Mouse (Mus musculus) MEL (cell line): ENCODE data around the gene Dgat2. TPM values are rescaled to one million over a fixed set of nuclear protein-coding genes. Genes with fewer than 3 reads are reported as not detected.

ENCODE experiments used
- DNase-seq: peaks from one replicate; pipeline ENCODE4 v3.0.0; 2011; ENCODE audit warnings: low read depth, low spot score
- H3K27ac ChIP-seq: 2 replicates; pipeline ENCODE4 v1.5.1; 2012; ENCODE audit warnings: low read depth, mild to moderate bottlenecking, control low read depth, low read length, moderate library complexity; ENCODE audit not compliant: control insufficient read depth
- H3K27me3 ChIP-seq, 2 experiments: fragments of 150-350 bp in 1 of 2; sonication (generic) in 1 of 2; 2 replicates each; pipeline ENCODE4 v1.6.1; 2012; ENCODE audit warnings: low read length in 2 of 2, mild to moderate bottlenecking in 2 of 2, improper control_type of control experiment in 1 of 2, moderate library complexity in 1 of 2; ENCODE audit not compliant: insufficient read depth in 2 of 2, control insufficient read depth in 1 of 2
- H3K36me3 ChIP-seq, 2 experiments: 2 replicates each; pipeline ENCODE4 v1.6.1; 2012 to 2014; ENCODE audit warnings: low read length in 2 of 2, improper control_type of control experiment in 1 of 2, inconsistent platforms in 1 of 2, mild to moderate bottlenecking in 1 of 2; ENCODE audit not compliant: insufficient read depth in 2 of 2, control insufficient read depth in 1 of 2
- H3K4me1 ChIP-seq, 2 experiments: fragments of 150-350 bp in 1 of 2; sonication (generic) in 1 of 2; 2 replicates each; pipeline ENCODE4 v1.6.1; 2012; ENCODE audit warnings: low read length in 2 of 2, improper control_type of control experiment in 1 of 2, mild to moderate bottlenecking in 1 of 2; ENCODE audit not compliant: insufficient read depth in 2 of 2, control insufficient read depth in 1 of 2
- H3K4me3 ChIP-seq, 2 experiments: fragments of 150-350 bp in 1 of 2; sonication (generic) in 1 of 2; 2 replicates each; pipeline ENCODE4 v1.5.1; 2012; ENCODE audit warnings: low read depth in 2 of 2, low read length in 2 of 2, mild to moderate bottlenecking in 2 of 2, moderate library complexity in 2 of 2, control low read depth in 1 of 2, improper control_type of control experiment in 1 of 2; ENCODE audit not compliant: control insufficient read depth in 1 of 2, insufficient read depth in 1 of 2
- H3K79me2 ChIP-seq: 2 replicates; pipeline ENCODE4 v1.6.1; 2012; ENCODE audit warnings: mild to moderate bottlenecking, low read length, moderate library complexity; ENCODE audit not compliant: control insufficient read depth, poor library complexity, insufficient read depth
- H3K9ac ChIP-seq: 2 replicates; pipeline ENCODE4 v1.6.1; 2012; ENCODE audit warnings: low read depth, mild to moderate bottlenecking, control low read depth, low read length, moderate library complexity; ENCODE audit not compliant: control insufficient read depth, poor library complexity, severe bottlenecking
- H3K9me3 ChIP-seq: fragments of 150-350 bp; sonication (generic); replicated peaks from 2 replicates; pipeline ENCODE4 v1.6.1; 2012; ENCODE audit warnings: mild to moderate bottlenecking, low read length, improper control_type of control experiment, moderate library complexity; ENCODE audit not compliant: insufficient read depth
- BHLHE40 ChIP-seq: IDR thresholded peaks from 2 replicates; pipeline ENCODE4 v1.6.1; 2012; ENCODE audit warnings: low read depth, mild to moderate bottlenecking, inconsistent platforms, low read length, improper control_type of control experiment, borderline replicate concordance
- CHD2 ChIP-seq: IDR thresholded peaks from 2 replicates; pipeline ENCODE4 v1.6.1; 2011; ENCODE audit warnings: low read length, improper control_type of control experiment
- E2F4 ChIP-seq: IDR thresholded peaks from 2 replicates; pipeline ENCODE4 v1.6.1; 2011; ENCODE audit warnings: low read depth, low read length, improper control_type of control experiment, borderline replicate concordance
- ELF1 ChIP-seq: IDR thresholded peaks from 2 replicates; pipeline ENCODE4 v1.6.1; 2014; ENCODE audit warnings: low read depth, mild to moderate bottlenecking, inconsistent platforms, low read length, improper control_type of control experiment, moderate library complexity
- ETS1 ChIP-seq: IDR thresholded peaks from 2 replicates; pipeline ENCODE4 v1.6.1; 2012; ENCODE audit warnings: low read depth, mild to moderate bottlenecking, inconsistent platforms, low read length, improper control_type of control experiment, moderate library complexity
- GABPA ChIP-seq: IDR thresholded peaks from 2 replicates; pipeline ENCODE4 v1.6.1; 2012; ENCODE audit warnings: low read depth, mild to moderate bottlenecking, inconsistent platforms, low read length, improper control_type of control experiment, moderate library complexity
- JUND ChIP-seq: IDR thresholded peaks from 2 replicates; pipeline ENCODE4 v1.6.1; 2011; ENCODE audit warnings: low read depth, mild to moderate bottlenecking, improper control_type of control experiment, low read length
- KAT2A ChIP-seq: conservative IDR thresholded peaks from 2 replicates; pipeline ENCODE4 v1.6.1; 2012; ENCODE audit warnings: low read depth, low read length, improper control_type of control experiment, inconsistent platforms
- MAFK ChIP-seq: IDR thresholded peaks from 2 replicates; pipeline ENCODE4 v1.6.1; 2011; ENCODE audit warnings: low read depth, mild to moderate bottlenecking, low read length, improper control_type of control experiment, borderline replicate concordance
- MAX ChIP-seq: IDR thresholded peaks from 2 replicates; pipeline ENCODE4 v1.6.1; 2011; ENCODE audit warnings: low read length, improper control_type of control experiment
- MEF2A ChIP-seq: IDR thresholded peaks from 2 replicates; pipeline ENCODE4 v1.6.1; 2014; ENCODE audit warnings: low read depth, mild to moderate bottlenecking, inconsistent platforms, low read length, improper control_type of control experiment; ENCODE audit not compliant: poor library complexity, insufficient replicate concordance, severe bottlenecking; ENCODE audit errors: extremely low read depth
- MXI1 ChIP-seq: IDR thresholded peaks from 2 replicates; pipeline ENCODE4 v1.6.1; 2011; ENCODE audit warnings: mild to moderate bottlenecking, low read depth, low read length, improper control_type of control experiment
- MYB ChIP-seq: IDR thresholded peaks from 2 replicates; pipeline ENCODE4 v1.6.1; 2011; ENCODE audit warnings: mild to moderate bottlenecking, low read depth, low read length, improper control_type of control experiment
- MYC ChIP-seq: IDR thresholded peaks from 2 replicates; pipeline ENCODE4 v1.6.1; 2011; ENCODE audit warnings: low read depth, mild to moderate bottlenecking, low read length, improper control_type of control experiment, moderate library complexity
- NRF1 ChIP-seq: IDR thresholded peaks from 2 replicates; pipeline ENCODE4 v1.6.1; 2014; ENCODE audit warnings: low read depth, mild to moderate bottlenecking, inconsistent platforms, low read length, improper control_type of control experiment, moderate library complexity; ENCODE audit not compliant: poor library complexity, insufficient read depth, severe bottlenecking
- RAD21 ChIP-seq: IDR thresholded peaks from 2 replicates; pipeline ENCODE4 v1.6.1; 2011; ENCODE audit warnings: mild to moderate bottlenecking, low read depth, low read length, improper control_type of control experiment
- RCOR1 ChIP-seq: IDR thresholded peaks from 2 replicates; pipeline ENCODE4 v1.6.1; 2012; ENCODE audit warnings: low read depth, mild to moderate bottlenecking, inconsistent platforms, low read length, improper control_type of control experiment
- SMC3 ChIP-seq: IDR thresholded peaks from 2 replicates; pipeline ENCODE4 v1.6.1; 2011; ENCODE audit warnings: low read depth, low read length, improper control_type of control experiment
- TAL1 ChIP-seq: IDR thresholded peaks from 2 replicates; pipeline ENCODE4 v1.6.1; 2012; ENCODE audit warnings: mild to moderate bottlenecking, inconsistent platforms, low read length, moderate library complexity, mixed read lengths
- TBP ChIP-seq: IDR thresholded peaks from 2 replicates; pipeline ENCODE4 v1.8.0; 2011; ENCODE audit warnings: low read depth, low read length, improper control_type of control experiment
- USF1 ChIP-seq: IDR thresholded peaks from 2 replicates; pipeline ENCODE4 v1.6.1; 2014; ENCODE audit warnings: low read depth, mild to moderate bottlenecking, inconsistent platforms, low read length, improper control_type of control experiment, moderate library complexity
- USF2 ChIP-seq, 2 experiments: IDR thresholded peaks; 2 replicates each; pipeline ENCODE4 v1.6.1; 2011 to 2012; ENCODE audit warnings: improper control_type of control experiment in 2 of 2, low read length in 2 of 2, borderline replicate concordance in 1 of 2, inconsistent platforms in 1 of 2, low read depth in 1 of 2, mild to moderate bottlenecking in 1 of 2; ENCODE audit not compliant: insufficient read depth in 1 of 2
- ZC3H11A ChIP-seq: IDR thresholded peaks from 2 replicates; pipeline ENCODE4 v1.6.1; 2012; ENCODE audit warnings: low read depth, mild to moderate bottlenecking, inconsistent platforms, low read length, improper control_type of control experiment
- ZKSCAN1 ChIP-seq: IDR thresholded peaks from 2 replicates; pipeline ENCODE4 v1.6.1; 2012; ENCODE audit warnings: low read depth, mild to moderate bottlenecking, inconsistent platforms, low read length, improper control_type of control experiment, moderate library complexity
- ZMIZ1 ChIP-seq: IDR thresholded peaks from 2 replicates; pipeline ENCODE4 v1.6.1; 2012; ENCODE audit warnings: low read depth, mild to moderate bottlenecking, inconsistent platforms, low read length, improper control_type of control experiment, moderate library complexity
- ZNF384 ChIP-seq: IDR thresholded peaks from 2 replicates; pipeline ENCODE4 v1.6.1; 2012; ENCODE audit warnings: low read depth, mild to moderate bottlenecking, inconsistent platforms, low read length, improper control_type of control experiment
- polyA plus RNA-seq, 2 experiments: library from polyadenylated mRNA; stranded (reverse) in 1 of 2; unstranded in 1 of 2; fragments of >175 nt in 1 of 2; fragments of >200 nt in 1 of 2; gene quantifications; 2 replicates each; pipeline versions ENCODE4 v1.2.1 to v1.2.4; 2012; ENCODE audit warnings: low replicate concordance in 2 of 2, low read depth in 1 of 2; ENCODE audit not compliant: insufficient read length in 2 of 2, insufficient read depth in 1 of 2, missing spikeins in 1 of 2
- total RNA-seq: library from RNA; depleted of rRNA; stranded (reverse); fragments of 300-350 nt; gene quantifications from 2 replicates; pipeline ENCODE4 v1.2.3, GENCODE M21; 2012

Dgat2 gene
- total and polyA plus RNA-seq, 3 experiments: 4.1 to 7.7 TPM; not detected in 1

- Histone ChIP-seq H3K9ac (no peak overlapping the region), H3K36me3 (0 out of 4 replicates have a peak, but pooled peaks cover 0 to 2% of the 10 kb centered on the region in 2 experiments), H3K27me3 (no peaks in the 10 kb centered on the region), H3K79me2 (no peaks in the 10 kb centered on the region), H3K4me1 (peaks cover 0 to 5% of the 10 kb centered on the region in 2 experiments; a peak in 1 of 4 replicates), H3K4me3 (no peak overlapping the region), H3K9me3 (no peaks in the 10 kb centered on the region), H3K27ac (no peak overlapping the region)
- DNase-seq: no peak
- TF ChIP-seq MXI1 (no peak), MYC (no peak), RAD21 (no peak), MYB (no peak), TBP (no peak), MEF2A (no peak), E2F4 (no peak), CHD2 (no peak), GABPA (no peak), TAL1 (no peak), ZNF384 (no peak), ELF1 (no peak), ZC3H11A (no peak), MAX (no peak), ZKSCAN1 (no peak), MAFK (no peak), ETS1 (no peak), BHLHE40 (no peak), KAT2A (no peak)
Observed at GRCm38 (mm10) chr7:99160995-99161394, 21.5 kb downstream of the Dgat2 start.

DNA sequence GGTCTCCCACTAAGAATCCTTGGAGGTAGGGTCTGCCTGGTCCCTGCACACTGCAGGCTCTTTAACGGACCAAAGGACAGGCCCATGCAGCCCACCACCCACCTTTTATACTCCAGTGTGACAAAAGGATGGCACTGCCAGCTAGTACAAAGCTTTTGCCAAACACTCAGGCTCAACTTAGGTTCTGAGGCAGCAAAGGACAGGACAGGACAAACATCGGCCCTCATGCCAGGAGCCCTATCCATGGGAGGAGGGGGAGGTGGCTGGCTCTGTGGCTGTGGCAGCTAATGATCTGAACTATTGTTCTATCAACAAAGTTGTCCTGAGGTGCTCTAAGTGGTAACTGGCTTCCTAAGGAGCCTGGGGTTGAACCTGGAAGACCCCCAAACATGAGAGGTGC, 23.1 kb downstream of the Dgat2 start:
- H3K27me3 ChIP-seq: no peaks in the 10 kb centered on the region
- no peaks in the 10 kb centered on the region for H3K9me3 ChIP-seq
- H3K9ac ChIP-seq: no peak overlapping the region

More for the DNA sequence above, 23.1 kb downstream of the Dgat2 start:
- Histone ChIP-seq H3K4me3 (no peak overlapping the region), H3K36me3 (0 out of 4 replicates have a peak, but pooled peaks cover 0 to 4% of the 10 kb centered on the region in 2 experiments), H3K79me2 (no peaks in the 10 kb centered on the region), H3K27ac (no peak overlapping the region), H3K4me1 (peaks cover 1 to 13% of the 10 kb centered on the region in 2 experiments; a peak in 2 of 4 replicates)
- no peak for TF ChIP-seq ELF1
- TF ChIP-seq USF2 (IDR thresholded peaks at IDR 0.05; ENCODE audit: borderline replicate concordance in 1 of 2, insufficient read depth in 1 of 2, low read depth in 1 of 2, low read length in 2 of 2): no peak
- no peak for TF ChIP-seq USF1
- TF ChIP-seq MXI1: no peak
- TF ChIP-seq SMC3: no peak
- no peak for TF ChIP-seq NRF1
- no peak for TF ChIP-seq RCOR1
- TF ChIP-seq RAD21: no peak
- no peak for TF ChIP-seq ZMIZ1
- TF ChIP-seq JUND: no peak
- TF ChIP-seq TAL1: no peak
- TF ChIP-seq BHLHE40: no peak
- no peak for TF ChIP-seq KAT2A
- TF ChIP-seq MAX: no peak
- no peak for TF ChIP-seq CHD2
- no peak for TF ChIP-seq ZC3H11A
- TF ChIP-seq MYC: no peak
- no peak for TF ChIP-seq MAFK
- DNase-seq: no peak
